Mouse (Mus musculus): ENCODE results near the gene Agfg2. TPM values are rescaled to one million over a fixed set of nuclear protein-coding genes. Genes with fewer than 3 reads are reported as not detected.
"Not testable (repeated sequence)": the region's sequence is repeated elsewhere in the genome, so short reads cannot be mapped to it uniquely, and the experiment has no call there.

The Agfg2 gene
- polyA plus RNA-seq, 1 experiment from 2014 or later: 22.9 TPM

DNA sequence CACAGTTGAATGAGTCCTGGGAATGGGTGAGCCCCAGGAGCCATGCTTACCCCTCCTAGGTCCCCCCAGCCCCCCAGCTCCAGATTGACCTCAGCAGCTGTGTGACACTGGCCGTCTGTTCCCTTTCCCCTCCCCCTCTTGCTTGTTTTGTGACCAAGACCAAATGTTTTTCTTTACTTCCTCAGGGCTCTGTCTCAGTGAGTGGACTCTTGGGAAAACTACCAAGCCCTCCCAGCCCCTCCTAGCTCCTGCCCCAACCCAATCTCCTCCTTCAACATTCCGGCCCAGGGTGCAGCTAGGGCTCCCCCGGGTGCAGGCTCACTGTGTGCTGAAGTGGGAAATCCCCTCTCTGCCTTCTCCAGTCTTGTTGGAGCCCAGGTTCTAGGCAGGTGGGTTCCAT, 53.9 kb downstream of the Agfg2 start:
- Histone ChIP-seq H3K36me3 (peaks cover 41% of the 10 kb centered on the region), H3K27me3 (ENCODE audit: low read depth, poor library complexity, severe bottlenecking) (no peaks in the 10 kb centered on the region), H3K4me1 (peaks cover 51% of the 10 kb centered on the region), H3K9me3 (replicated peaks) (no peaks in the 10 kb centered on the region), H3K4me3 (peak overlapping the region; percentile 86), H3K27ac (peak overlapping the region; percentile 94)
- WGBS: 40% methylated on average over 3 of the region's 3 CpGs
- no peak for DNase-seq (ENCODE audit: low spot score)

DNA sequence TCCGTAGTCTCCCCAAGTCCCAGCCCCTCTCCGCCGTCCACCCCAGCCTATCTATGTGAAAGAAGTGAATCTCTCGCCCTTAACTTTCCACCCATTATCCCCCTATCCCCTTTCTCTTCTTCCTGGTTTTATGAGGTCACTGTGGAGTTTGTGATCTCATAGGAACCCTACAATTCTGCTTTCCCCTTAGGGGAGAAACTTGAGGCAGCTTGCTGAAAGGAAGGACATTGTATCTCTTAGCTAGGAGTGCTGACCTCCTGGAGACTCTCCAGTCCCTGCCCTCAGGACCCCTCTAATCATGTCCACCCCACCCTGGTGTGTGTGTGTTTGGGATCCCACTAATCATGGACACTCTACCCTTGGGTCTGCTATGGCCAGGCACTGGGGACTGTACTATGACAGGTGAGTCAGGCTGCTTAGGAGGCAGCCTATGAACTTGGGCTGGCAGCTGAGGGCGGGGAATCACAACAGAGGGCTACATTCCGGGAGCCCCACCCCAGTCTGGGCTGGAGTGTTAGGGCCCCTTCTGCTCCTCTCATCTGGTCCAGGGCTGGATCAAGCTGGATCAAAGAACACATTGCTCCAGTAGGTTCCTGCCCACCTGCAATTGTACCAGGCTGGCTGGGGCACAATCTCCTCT, 54.5 kb downstream of the Agfg2 start:
- 28% methylated on average over 6 of the region's 6 CpGs for WGBS
- peak overlapping the region; percentile 94 for H3K27ac ChIP-seq
- peak overlapping the region; percentile 86 for H3K4me3 ChIP-seq
- H3K36me3 ChIP-seq: peaks cover 36% of the 10 kb centered on the region
- DNase-seq (ENCODE audit: low spot score): no peak
- H3K4me1 ChIP-seq: peaks cover 55% of the 10 kb centered on the region
- H3K27me3 ChIP-seq (ENCODE audit: low read depth, poor library complexity, severe bottlenecking): no peaks in the 10 kb centered on the region
- no peaks in the 10 kb centered on the region for H3K9me3 ChIP-seq (replicated peaks)

GRCm38 (mm10) chr5:137629306-137629721, 55.2 kb downstream of the Agfg2 start:
- no peaks in the 10 kb centered on the region for H3K9me3 ChIP-seq (replicated peaks)
- peak overlapping the region; percentile 94 for H3K27ac ChIP-seq
- H3K4me3 ChIP-seq: peak overlapping the region; percentile 86
- H3K4me1 ChIP-seq: peaks cover 62% of the 10 kb centered on the region
- no peaks in the 10 kb centered on the region for H3K27me3 ChIP-seq (ENCODE audit: low read depth, poor library complexity, severe bottlenecking)
- WGBS: under 1% methylated on average over 23 of the region's 23 CpGs
- H3K36me3 ChIP-seq: peaks cover 29% of the 10 kb centered on the region
- DNase-seq (ENCODE audit: low spot score): no peak

DNA sequence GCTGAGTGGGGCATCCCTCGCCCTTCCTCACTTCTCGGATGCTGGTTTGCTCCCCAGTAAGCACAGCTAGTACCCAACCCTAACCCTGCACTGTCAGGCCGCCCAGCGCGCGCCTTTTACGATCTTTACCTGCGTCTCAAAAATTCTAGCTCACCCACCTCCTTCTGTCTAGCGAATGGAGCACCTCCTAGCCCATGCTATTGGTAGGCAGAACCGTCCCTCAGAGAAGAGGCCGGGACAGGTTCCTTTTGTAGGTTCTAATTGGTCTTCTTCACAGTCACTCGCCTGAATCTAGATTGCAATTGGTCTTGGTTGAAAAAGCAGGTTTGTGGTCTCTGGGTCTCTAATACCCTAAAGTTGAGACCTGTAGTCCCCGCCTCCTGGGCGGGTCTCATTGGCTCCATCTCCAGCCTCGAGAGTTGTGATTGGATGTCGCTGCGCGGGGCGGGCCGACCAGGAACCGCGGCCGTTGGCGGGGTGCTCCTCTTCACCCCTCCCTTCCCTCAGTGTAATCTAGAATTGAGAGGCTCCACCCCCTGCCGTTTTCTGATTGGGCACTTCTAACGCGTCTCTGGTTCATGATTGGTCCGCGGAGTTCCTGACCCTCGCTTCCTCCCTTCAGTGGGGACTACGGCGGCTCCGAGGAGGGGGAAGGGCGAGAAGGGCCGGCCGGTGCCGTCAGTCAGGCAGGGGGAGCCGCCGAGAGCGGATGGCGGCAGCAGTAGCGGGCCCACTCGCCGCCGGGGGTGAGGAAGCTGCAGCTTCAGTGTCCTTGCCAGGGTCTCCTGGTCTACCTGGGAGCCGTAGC, 55.8 kb downstream of the Agfg2 start, which contains the start of the genes Fbxo24, Lrch4 and Gm20605:
TSS of gene Fbxo24 (minus strand) at position 505 of the 808 bp plus-strand sequence.
TSS of gene Lrch4 (plus strand) at position 624 of the 808 bp plus-strand sequence.
TSS of gene Gm20605 (plus strand) at position 678 of the 808 bp plus-strand sequence.
- DNase-seq (ENCODE audit: low spot score): peak; percentile 96
- peak within 1 kb of the TSS; percentile 94 for H3K27ac ChIP-seq
- H3K4me3 ChIP-seq: peak within 1 kb of the TSS; percentile 86
- H3K9me3 ChIP-seq (replicated peaks): no peaks in the 10 kb centered on the region
- peaks cover 23% of the 10 kb centered on the region for H3K36me3 ChIP-seq
- peaks cover 66% of the 10 kb centered on the region for H3K4me1 ChIP-seq
- under 1% methylated on average over 46 of the region's 46 CpGs for WGBS
- H3K27me3 ChIP-seq (ENCODE audit: low read depth, poor library complexity, severe bottlenecking): no peaks in the 10 kb centered on the region

GRCm38 (mm10) chr5:137627991-137628390, 56.5 kb downstream of the Agfg2 start:
- Histone ChIP-seq H3K9me3 (replicated peaks) (no peaks in the 10 kb centered on the region), H3K4me1 (peaks cover 66% of the 10 kb centered on the region), H3K4me3 (peak overlapping the region; percentile 86), H3K27ac (peak overlapping the region; percentile 94), H3K27me3 (ENCODE audit: low read depth, poor library complexity, severe bottlenecking) (no peaks in the 10 kb centered on the region), H3K36me3 (peaks cover 16% of the 10 kb centered on the region)
- no peak for DNase-seq (ENCODE audit: low spot score)
- 6% methylated on average over 9 of the region's 9 CpGs for WGBS

DNA sequence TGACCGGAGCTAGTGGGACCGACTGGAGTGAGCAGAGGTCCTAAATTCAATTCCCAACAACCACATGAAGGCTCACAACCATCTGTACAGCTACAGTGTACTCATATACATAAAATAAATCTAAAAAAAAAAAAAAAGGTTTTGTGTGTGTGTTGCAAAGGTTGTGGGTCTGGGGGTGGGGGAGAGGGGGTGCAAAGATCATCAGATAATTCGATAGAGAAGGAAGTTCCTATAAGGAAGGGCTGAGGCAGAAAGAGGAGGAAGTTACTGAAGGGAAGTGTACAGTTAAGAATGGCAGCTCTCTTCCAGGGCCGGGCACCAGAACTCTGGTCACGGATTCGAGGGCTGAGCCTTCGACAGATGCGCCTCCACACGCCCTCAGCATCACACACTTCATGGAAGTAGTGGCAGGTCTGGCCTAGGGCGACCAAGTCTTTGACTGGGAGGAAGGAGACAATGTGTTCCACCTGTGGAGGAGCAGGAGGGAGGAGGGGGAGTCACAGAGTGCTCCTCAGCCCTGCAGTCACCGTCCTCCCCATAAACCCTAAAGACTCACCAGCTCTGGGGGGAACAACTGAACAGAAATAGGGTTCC, 60.5 kb downstream of the Agfg2 start:
- no peak for DNase-seq (ENCODE audit: low spot score)
- peaks cover 35% of the 10 kb centered on the region for H3K4me1 ChIP-seq
- H3K27me3 ChIP-seq (ENCODE audit: low read depth, poor library complexity, severe bottlenecking): no peaks in the 10 kb centered on the region
- no peak overlapping the region for H3K4me3 ChIP-seq
- no peaks in the 10 kb centered on the region for H3K9me3 ChIP-seq (replicated peaks)
- H3K27ac ChIP-seq: peak overlapping the region; percentile 74; the same call in 1 of the 2 replicates
- 88% methylated on average over 11 of the region's 11 CpGs for WGBS
- H3K36me3 ChIP-seq: no peaks in the 10 kb centered on the region

- Histone ChIP-seq H3K9me3 (replicated peaks) (no peaks in the 10 kb centered on the region), H3K27me3 (ENCODE audit: low read depth, poor library complexity, severe bottlenecking) (no peaks in the 10 kb centered on the region), H3K4me3 (no peak overlapping the region), H3K27ac (no peak overlapping the region), H3K4me1 (peaks cover 39% of the 10 kb centered on the region), H3K36me3 (no peaks in the 10 kb centered on the region)
- DNase-seq (ENCODE audit: low spot score): no peak
- 89% methylated on average over 7 of the region's 7 CpGs for WGBS
These were observed 69.2 kb downstream of the Agfg2 start for GRCm38 (mm10) chr5:137615347-137615746.

GRCm38 (mm10) chr5:137614921-137615320, 69.6 kb downstream of the Agfg2 start:
- H3K4me3 ChIP-seq; H3K9me3 ChIP-seq (replicated peaks); H3K36me3 ChIP-seq; H3K27me3 ChIP-seq (ENCODE audit: low read depth, poor library complexity, severe bottlenecking); H3K27ac ChIP-seq; DNase-seq (ENCODE audit: low spot score): not testable (repeated sequence)
- peaks cover 43% of the 10 kb centered on the region for H3K4me1 ChIP-seq
- 92% methylated on average over 2 of the region's 2 CpGs for WGBS

- Histone ChIP-seq H3K27ac (peak within 1 kb of the TSS; percentile 96), H3K4me3 (0 out of 2 replicates have a peak within 1 kb of the TSS, but pooled peaks have one; percentile 2), H3K9me3 (replicated peaks) (no peaks in the 10 kb centered on the region), H3K4me1 (peaks cover 57% of the 10 kb centered on the region), H3K36me3 (peaks cover 3% of the 10 kb centered on the region), H3K27me3 (ENCODE audit: low read depth, poor library complexity, severe bottlenecking) (no peaks in the 10 kb centered on the region)
- DNase-seq (ENCODE audit: low spot score): peak; percentile 33
- 49% methylated on average over 11 of the region's 11 CpGs for WGBS
These were observed 71.0 kb downstream of the Agfg2 start, which contains the start of gene Pcolce for GRCm38 (mm10) chr5:137613550-137613949. Pcolce (minus strand) TSS chr5:137613784.

DNA sequence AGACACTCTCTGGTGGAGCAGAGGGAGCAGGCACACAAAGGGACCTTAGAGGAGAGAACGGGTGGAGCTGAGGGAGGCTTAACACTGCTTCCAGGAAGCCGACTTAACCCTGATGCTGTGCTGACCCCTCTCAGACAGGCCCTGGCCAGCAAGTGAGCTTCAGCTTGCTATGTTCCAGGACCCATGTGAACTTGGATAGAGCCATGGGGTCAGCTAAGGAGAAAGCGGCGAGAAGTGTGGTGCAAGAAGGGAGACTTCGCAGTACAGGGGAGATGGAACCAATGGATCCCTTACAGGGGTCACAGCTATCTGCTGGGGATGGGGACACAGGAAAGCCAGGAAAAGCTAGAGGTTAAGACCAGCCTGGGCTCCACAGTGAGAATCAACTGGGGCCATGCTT, 71.5 kb downstream of the Agfg2 start:
- Histone ChIP-seq H3K4me1 (peaks cover 61% of the 10 kb centered on the region), H3K9me3 (replicated peaks) (no peaks in the 10 kb centered on the region), H3K4me3 (no peak overlapping the region), H3K36me3 (peaks cover 7% of the 10 kb centered on the region), H3K27me3 (ENCODE audit: low read depth, poor library complexity, severe bottlenecking) (no peaks in the 10 kb centered on the region), H3K27ac (peak overlapping the region; percentile 96)
- DNase-seq (ENCODE audit: low spot score): no peak
- WGBS: 77% methylated on average over 5 of the region's 5 CpGs

- Histone ChIP-seq H3K27ac (peak overlapping the region; percentile 96), H3K9me3 (replicated peaks) (no peaks in the 10 kb centered on the region), H3K4me1 (peaks cover 69% of the 10 kb centered on the region), H3K4me3 (peak overlapping the region; percentile 55), H3K36me3 (peaks cover 26% of the 10 kb centered on the region), H3K27me3 (ENCODE audit: low read depth, poor library complexity, severe bottlenecking) (no peaks in the 10 kb centered on the region)
- peak; percentile 94 for DNase-seq (ENCODE audit: low spot score)
- WGBS: 3% methylated on average over 6 of the region's 6 CpGs
These were observed 73.3 kb downstream of the Agfg2 start for GRCm38 (mm10) chr5:137611245-137611602.

DNA sequence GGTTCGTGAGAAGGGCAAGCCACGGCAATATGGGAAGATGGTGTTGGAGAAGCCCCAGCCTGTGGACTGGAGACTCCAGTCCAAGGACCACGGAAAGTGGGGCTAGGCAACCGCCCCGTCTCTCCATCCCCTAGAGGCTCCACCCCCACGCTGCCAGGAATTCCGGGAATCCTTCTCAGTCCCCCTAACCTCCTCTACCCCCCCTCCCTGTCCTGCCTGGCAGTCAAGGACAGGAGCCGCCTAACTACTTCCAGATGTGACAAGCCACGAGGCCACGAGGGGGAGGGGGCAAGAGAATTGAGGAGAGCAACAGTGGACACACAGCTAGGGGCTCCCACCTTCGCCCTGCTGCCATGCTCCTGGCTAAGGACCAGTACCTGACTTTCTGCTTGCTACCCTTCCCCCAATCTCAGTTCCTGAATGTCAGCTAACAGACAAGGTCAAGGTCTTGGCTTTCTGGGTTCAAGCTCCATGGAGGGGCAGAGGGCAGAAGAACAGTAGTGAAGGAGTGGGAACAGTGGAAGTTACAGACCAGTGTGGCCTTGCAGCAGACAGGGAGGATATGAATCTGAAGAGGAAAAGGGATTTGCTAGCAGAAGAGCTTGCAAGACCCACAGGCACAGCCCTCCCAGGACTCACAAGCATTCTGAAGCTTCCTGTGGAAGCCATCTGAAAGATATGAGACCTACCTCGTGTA, 73.8 kb downstream of the Agfg2 start:
- peak overlapping the region; percentile 96 for H3K27ac ChIP-seq
- H3K9me3 ChIP-seq (replicated peaks): no peaks in the 10 kb centered on the region
- H3K4me3 ChIP-seq: peak overlapping the region; percentile 55
- peaks cover 31% of the 10 kb centered on the region for H3K36me3 ChIP-seq
- WGBS: 2% methylated on average over 12 of the region's 12 CpGs
- H3K4me1 ChIP-seq: peaks cover 69% of the 10 kb centered on the region
- peak; percentile 96 for DNase-seq (ENCODE audit: low spot score)
- no peaks in the 10 kb centered on the region for H3K27me3 ChIP-seq (ENCODE audit: low read depth, poor library complexity, severe bottlenecking)

Data from limb, embryonic 10.5 days (tissue).